Mouse (Mus musculus): Measurements from ENCODE around the gene Vtcn1. TPM values are rescaled to one million over a fixed set of nuclear protein-coding genes. Genes with fewer than 3 reads are reported as not detected.

Vtcn1 gene
- polyA plus RNA-seq, 1 experiment: 0.30 TPM

DNA sequence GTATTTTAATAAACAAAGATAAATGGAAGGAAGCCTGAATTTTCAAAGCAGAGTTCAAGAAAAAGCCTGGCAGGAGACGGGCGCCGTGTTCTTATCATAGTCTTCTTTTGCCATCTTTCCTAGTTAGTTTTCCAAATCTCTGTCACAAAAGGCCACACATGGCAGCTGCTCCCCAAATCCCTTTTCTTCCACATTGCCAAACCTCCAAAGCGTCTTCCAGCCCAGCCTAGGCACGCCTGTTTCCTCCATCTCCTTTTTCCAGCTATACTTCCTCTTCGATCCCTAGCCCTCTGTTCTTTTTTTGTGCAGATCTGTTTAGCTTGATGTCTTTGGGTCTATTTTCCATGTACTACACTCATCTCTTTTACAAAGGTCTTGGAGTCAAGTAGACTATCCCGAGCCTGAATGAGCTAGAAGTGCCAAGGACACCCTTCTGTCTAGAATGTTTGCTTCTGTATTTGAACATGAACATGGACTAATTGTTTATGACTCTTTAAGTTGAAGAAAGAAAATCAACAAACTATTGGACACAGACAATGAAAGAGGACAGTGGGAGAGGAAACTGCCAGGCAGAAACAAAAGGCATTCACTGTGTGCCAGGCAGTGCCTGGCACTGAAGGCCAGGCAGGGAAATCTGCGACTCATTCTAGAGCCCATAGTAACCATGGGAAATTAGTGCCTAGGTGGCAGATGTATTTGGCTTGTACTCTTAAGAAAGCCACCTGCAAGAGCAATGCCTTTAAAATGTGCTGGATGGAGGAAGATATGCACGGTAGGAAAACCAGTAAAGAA, 56.8 kb downstream of the Vtcn1 start:
- Histone ChIP-seq H3K27ac (ENCODE audit: insufficient read depth, low read length) (no peak overlapping the region), H3K27me3 (ENCODE audit: control insufficient read depth, insufficient read depth, low read length, poor library complexity, severe bottlenecking) (no peaks in the 10 kb centered on the region), H3K4me1 (ENCODE audit: control insufficient read depth, insufficient read depth, low read length) (no peaks in the 10 kb centered on the region), H3K4me3 (ENCODE audit: low read depth, low read length) (no peak overlapping the region), H3K36me3 (ENCODE audit: control insufficient read depth, insufficient read depth, low read length, poor library complexity, severe bottlenecking) (no peaks in the 10 kb centered on the region), H3K9ac (ENCODE audit: low read depth, poor library complexity, severe bottlenecking) (no peak overlapping the region), H3K9me3 (replicated peaks; ENCODE audit: control insufficient read depth, insufficient read depth, low read length, poor library complexity, severe bottlenecking) (no peaks in the 10 kb centered on the region)
- TF ChIP-seq CTCF (IDR thresholded peaks at IDR 0.05; ENCODE audit: low read depth, low read length) (no peak), POLR2A (IDR thresholded peaks at IDR 0.05; ENCODE audit: insufficient read depth, low read length) (no peak), EP300 (IDR thresholded peaks at IDR 0.05; ENCODE audit: insufficient read depth, low read depth, low read length) (no peak)

DNA sequence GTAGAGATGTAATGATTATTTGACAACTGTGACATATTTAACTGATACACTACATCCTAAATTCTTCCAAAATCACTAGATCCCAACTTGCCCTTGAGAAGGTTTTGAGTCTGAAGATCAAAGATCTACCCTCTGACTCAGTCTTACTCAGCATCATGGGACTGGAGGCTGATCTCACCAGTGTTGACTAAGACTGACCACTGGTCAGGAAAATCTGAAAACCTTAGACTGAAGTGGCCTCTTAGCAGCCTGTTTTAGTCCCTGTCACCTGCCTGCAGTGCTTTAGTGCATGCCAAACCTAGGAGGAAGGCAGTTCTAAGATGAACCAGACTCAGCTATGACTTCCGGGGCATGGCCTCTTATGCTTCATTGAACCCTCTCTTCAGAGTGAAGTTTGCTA, 64.0 kb downstream of the Vtcn1 start:
- Histone ChIP-seq H3K36me3 (ENCODE audit: control insufficient read depth, insufficient read depth, low read length, poor library complexity, severe bottlenecking) (no peaks in the 10 kb centered on the region), H3K9ac (ENCODE audit: low read depth, poor library complexity, severe bottlenecking) (no peak overlapping the region), H3K27ac (ENCODE audit: insufficient read depth, low read length) (no peak overlapping the region), H3K4me3 (ENCODE audit: low read depth, low read length) (no peak overlapping the region), H3K9me3 (replicated peaks; ENCODE audit: control insufficient read depth, insufficient read depth, low read length, poor library complexity, severe bottlenecking) (no peaks in the 10 kb centered on the region), H3K27me3 (ENCODE audit: control insufficient read depth, insufficient read depth, low read length, poor library complexity, severe bottlenecking) (no peaks in the 10 kb centered on the region), H3K4me1 (ENCODE audit: control insufficient read depth, insufficient read depth, low read length) (no peaks in the 10 kb centered on the region)
- no peak for TF ChIP-seq EP300 (IDR thresholded peaks at IDR 0.05; ENCODE audit: insufficient read depth, low read depth, low read length)

DNA sequence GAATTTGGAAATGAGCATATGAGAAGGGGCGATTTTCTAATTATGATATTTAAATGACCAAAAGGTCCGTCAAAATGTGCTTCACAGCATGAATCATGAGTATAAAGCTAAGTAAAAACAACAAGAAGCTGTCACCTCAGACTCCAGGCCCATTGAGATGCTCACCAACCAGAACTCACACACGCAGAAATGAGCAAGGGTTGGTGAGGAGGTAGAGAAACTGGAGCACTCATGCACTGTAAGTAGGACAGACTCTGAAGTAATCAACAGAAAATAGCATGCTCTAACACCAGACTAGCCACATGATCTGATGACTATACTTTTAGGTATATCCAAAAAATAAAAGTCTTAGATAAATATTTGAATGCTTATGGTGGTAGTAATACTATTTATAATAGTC, 65.1 kb downstream of the Vtcn1 start:
- H3K9me3 ChIP-seq (replicated peaks; ENCODE audit: control insufficient read depth, insufficient read depth, low read length, poor library complexity, severe bottlenecking): no peaks in the 10 kb centered on the region
- no peak overlapping the region for H3K9ac ChIP-seq (ENCODE audit: low read depth, poor library complexity, severe bottlenecking)
- no peak overlapping the region for H3K4me3 ChIP-seq (ENCODE audit: low read depth, low read length)
- H3K4me1 ChIP-seq (ENCODE audit: control insufficient read depth, insufficient read depth, low read length): no peaks in the 10 kb centered on the region
- no peaks in the 10 kb centered on the region for H3K27me3 ChIP-seq (ENCODE audit: control insufficient read depth, insufficient read depth, low read length, poor library complexity, severe bottlenecking)
- no peaks in the 10 kb centered on the region for H3K36me3 ChIP-seq (ENCODE audit: control insufficient read depth, insufficient read depth, low read length, poor library complexity, severe bottlenecking)
- TF ChIP-seq CTCF (IDR thresholded peaks at IDR 0.05; ENCODE audit: low read depth, low read length): no peak
- TF ChIP-seq EP300 (IDR thresholded peaks at IDR 0.05; ENCODE audit: insufficient read depth, low read depth, low read length): no peak
- TF ChIP-seq POLR2A (IDR thresholded peaks at IDR 0.05; ENCODE audit: insufficient read depth, low read length): no peak
- no peak overlapping the region for H3K27ac ChIP-seq (ENCODE audit: insufficient read depth, low read length)

DNA sequence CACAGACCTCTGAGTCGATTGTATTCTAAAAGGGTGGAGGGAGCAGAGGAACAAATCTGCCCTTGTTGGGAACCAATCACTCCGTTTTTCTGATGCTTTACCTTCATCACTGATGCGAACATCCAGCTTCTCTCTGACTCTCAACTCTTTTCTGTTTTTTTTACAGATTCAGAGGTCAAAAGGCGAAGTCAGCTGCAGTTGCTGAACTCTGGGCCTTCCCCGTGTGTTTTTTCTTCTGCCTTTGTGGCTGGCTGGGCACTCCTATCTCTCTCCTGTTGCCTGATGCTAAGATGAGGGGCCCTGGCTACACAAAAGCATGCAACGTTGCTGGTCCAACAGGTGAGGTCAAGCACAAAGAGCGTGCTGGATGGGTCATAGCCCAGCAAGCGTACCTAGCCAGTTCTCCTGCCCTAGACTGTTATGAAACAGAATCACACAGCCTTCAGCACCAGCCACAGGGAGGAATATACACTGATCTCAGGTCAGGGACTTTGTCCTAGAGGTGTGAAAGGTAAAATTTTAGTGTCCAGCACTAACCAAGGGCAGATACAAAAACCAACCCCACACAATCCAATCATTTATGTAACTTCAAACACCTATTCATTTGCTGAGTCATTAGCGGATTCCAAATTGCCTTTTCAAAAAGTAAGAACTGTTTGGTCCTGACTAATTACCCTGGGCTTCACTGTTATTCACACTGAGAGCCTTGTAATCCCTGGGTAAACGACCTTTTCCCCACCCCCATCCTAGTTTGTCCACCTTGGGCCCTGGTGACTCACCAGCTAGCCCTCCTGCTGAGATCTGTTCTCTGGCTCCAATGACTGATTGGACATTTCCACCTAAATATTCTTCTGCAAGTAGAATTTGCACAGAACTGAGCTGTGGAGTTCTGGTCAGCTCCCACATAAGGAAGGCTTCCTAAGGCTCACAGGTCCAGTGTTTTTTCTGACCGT, 67.4 kb downstream of the Vtcn1 start:
- no peaks in the 10 kb centered on the region for H3K4me1 ChIP-seq (ENCODE audit: control insufficient read depth, insufficient read depth, low read length)
- no peaks in the 10 kb centered on the region for H3K36me3 ChIP-seq (ENCODE audit: control insufficient read depth, insufficient read depth, low read length, poor library complexity, severe bottlenecking)
- no peak overlapping the region for H3K4me3 ChIP-seq (ENCODE audit: low read depth, low read length)
- no peaks in the 10 kb centered on the region for H3K9me3 ChIP-seq (replicated peaks; ENCODE audit: control insufficient read depth, insufficient read depth, low read length, poor library complexity, severe bottlenecking)
- no peak overlapping the region for H3K9ac ChIP-seq (ENCODE audit: low read depth, poor library complexity, severe bottlenecking)
- no peaks in the 10 kb centered on the region for H3K27me3 ChIP-seq (ENCODE audit: control insufficient read depth, insufficient read depth, low read length, poor library complexity, severe bottlenecking)
- no peak overlapping the region for H3K27ac ChIP-seq (ENCODE audit: insufficient read depth, low read length)
- TF ChIP-seq POLR2A (IDR thresholded peaks at IDR 0.05; ENCODE audit: insufficient read depth, low read length) (no peak), EP300 (IDR thresholded peaks at IDR 0.05; ENCODE audit: insufficient read depth, low read depth, low read length) (no peak), CTCF (IDR thresholded peaks at IDR 0.05; ENCODE audit: low read depth, low read length) (no peak)

DNA sequence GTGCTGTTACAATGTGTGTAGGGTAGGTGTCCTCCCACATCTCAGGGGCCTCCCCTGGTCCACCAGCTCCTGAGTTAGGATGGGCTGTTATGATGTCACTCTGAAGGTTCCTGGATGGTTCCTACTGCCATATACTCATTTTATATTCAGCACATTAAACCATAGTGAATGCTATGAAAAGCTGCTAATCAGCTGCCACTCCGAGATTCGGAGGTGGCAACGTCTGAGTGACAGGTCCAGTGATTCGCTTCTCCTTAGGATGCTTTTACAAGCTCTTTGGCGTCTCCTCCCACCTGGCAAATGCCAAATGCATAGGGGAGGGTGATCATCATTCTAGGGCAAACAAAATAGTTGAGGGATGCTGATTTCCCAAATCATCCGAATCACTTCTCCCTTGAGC, 70.2 kb downstream of the Vtcn1 start:
- Histone ChIP-seq H3K27me3 (ENCODE audit: control insufficient read depth, insufficient read depth, low read length, poor library complexity, severe bottlenecking) (no peaks in the 10 kb centered on the region), H3K9ac (ENCODE audit: low read depth, poor library complexity, severe bottlenecking) (no peak overlapping the region), H3K27ac (ENCODE audit: insufficient read depth, low read length) (no peak overlapping the region), H3K9me3 (replicated peaks; ENCODE audit: control insufficient read depth, insufficient read depth, low read length, poor library complexity, severe bottlenecking) (no peaks in the 10 kb centered on the region), H3K4me1 (ENCODE audit: control insufficient read depth, insufficient read depth, low read length) (no peaks in the 10 kb centered on the region), H3K36me3 (ENCODE audit: control insufficient read depth, insufficient read depth, low read length, poor library complexity, severe bottlenecking) (no peaks in the 10 kb centered on the region), H3K4me3 (ENCODE audit: low read depth, low read length) (no peak overlapping the region)
- TF ChIP-seq EP300 (IDR thresholded peaks at IDR 0.05; ENCODE audit: insufficient read depth, low read depth, low read length): no peak
- TF ChIP-seq CTCF (IDR thresholded peaks at IDR 0.05; ENCODE audit: low read depth, low read length): no peak
- TF ChIP-seq POLR2A (IDR thresholded peaks at IDR 0.05; ENCODE audit: insufficient read depth, low read length): no peak

DNA sequence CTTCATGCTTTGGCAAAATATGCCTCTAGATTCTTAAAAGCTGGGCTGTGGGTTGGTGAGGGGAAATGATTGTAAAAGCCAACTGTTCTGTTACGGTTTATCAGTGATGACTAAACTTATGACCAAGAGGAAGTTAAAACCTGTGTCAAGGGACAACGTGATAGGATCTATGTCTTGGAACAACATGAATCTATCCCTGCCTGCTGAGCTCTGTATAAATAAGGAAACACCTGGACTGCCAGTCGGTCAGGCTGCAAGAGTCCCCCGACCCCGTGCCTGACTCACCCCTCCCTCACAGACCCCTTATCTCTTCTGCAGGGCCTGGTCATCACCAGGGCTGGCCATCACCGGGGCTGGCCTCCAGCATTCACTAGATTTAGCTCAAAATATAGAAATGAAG, 80.9 kb downstream of the Vtcn1 start:
- Histone ChIP-seq H3K27ac (ENCODE audit: insufficient read depth, low read length) (no peak overlapping the region), H3K36me3 (ENCODE audit: control insufficient read depth, insufficient read depth, low read length, poor library complexity, severe bottlenecking) (no peaks in the 10 kb centered on the region), H3K4me1 (ENCODE audit: control insufficient read depth, insufficient read depth, low read length) (no peaks in the 10 kb centered on the region), H3K9me3 (replicated peaks; ENCODE audit: control insufficient read depth, insufficient read depth, low read length, poor library complexity, severe bottlenecking) (no peaks in the 10 kb centered on the region), H3K9ac (ENCODE audit: low read depth, poor library complexity, severe bottlenecking) (no peak overlapping the region), H3K4me3 (ENCODE audit: low read depth, low read length) (no peak overlapping the region), H3K27me3 (ENCODE audit: control insufficient read depth, insufficient read depth, low read length, poor library complexity, severe bottlenecking) (no peaks in the 10 kb centered on the region)
- no peak for TF ChIP-seq EP300 (IDR thresholded peaks at IDR 0.05; ENCODE audit: insufficient read depth, low read depth, low read length)
- no peak for TF ChIP-seq CTCF (IDR thresholded peaks at IDR 0.05; ENCODE audit: low read depth, low read length)
- TF ChIP-seq POLR2A (IDR thresholded peaks at IDR 0.05; ENCODE audit: insufficient read depth, low read length): no peak
